Mouse (Mus musculus) embryonic fibroblast, embryonic 13.5 days (primary cell): Measurements from ENCODE around the gene Gm5108. TPM values are rescaled to one million over a fixed set of nuclear protein-coding genes. Genes with fewer than 3 reads are reported as not detected.
A peak's percentile ranks its signal among the peaks of the same experiment; 100 is the strongest.

Experiments
- H3K27ac ChIP-seq: 2 replicates; pipeline ENCODE4 v1.5.1; 2012; ENCODE audit warnings: low read length, control low read depth, inconsistent platforms; ENCODE audit not compliant: insufficient read depth
- H3K4me1 ChIP-seq: 2 replicates; pipeline ENCODE4 v1.6.1; 2011; ENCODE audit warnings: low read length; ENCODE audit not compliant: control insufficient read depth, insufficient read depth
- H3K4me3 ChIP-seq: 2 replicates; pipeline ENCODE4 v1.5.1; 2011; ENCODE audit warnings: mild to moderate bottlenecking, control low read depth, low read length; ENCODE audit not compliant: insufficient read depth
- CTCF ChIP-seq: IDR thresholded peaks from 2 replicates; pipeline ENCODE4 v1.5.1; 2011; ENCODE audit warnings: mild to moderate bottlenecking, control low read depth, low read length, moderate library complexity, borderline replicate concordance; ENCODE audit not compliant: insufficient read depth
- POLR2A ChIP-seq: IDR thresholded peaks from 2 replicates; pipeline ENCODE4 v1.6.1; 2011; ENCODE audit warnings: low read depth, mild to moderate bottlenecking, control low read depth, low read length, moderate library complexity
- polyA plus RNA-seq: library from polyadenylated mRNA; stranded (reverse); fragments of >200 nt; gene quantifications from 2 replicates; pipeline ENCODE4 v1.2.4, GENCODE M21; 2011; ENCODE audit warnings: low read depth; ENCODE audit not compliant: missing spikeins, insufficient read length

Gm5108 gene
- polyA plus RNA-seq, 1 experiment, result not detected

GRCm38 (mm10) chr5:68011569-68011968 is 70.1 kb downstream of the Gm5108 start:
- TF ChIP-seq CTCF, result no peak
- no peak for TF ChIP-seq POLR2A
- no peak overlapping the region for H3K27ac ChIP-seq
- no peak overlapping the region for H3K4me3 ChIP-seq
- H3K4me1 ChIP-seq, result no peaks in the 10 kb centered on the region

GRCm38 (mm10) chr5:68012618-68013017 is 71.1 kb downstream of the Gm5108 start:
- Histone ChIP-seq H3K4me3 (no peak overlapping the region), H3K27ac (no peak overlapping the region), H3K4me1 (no peaks in the 10 kb centered on the region)
- no peak for TF ChIP-seq POLR2A
- TF ChIP-seq CTCF, result peak; percentile 63

DNA sequence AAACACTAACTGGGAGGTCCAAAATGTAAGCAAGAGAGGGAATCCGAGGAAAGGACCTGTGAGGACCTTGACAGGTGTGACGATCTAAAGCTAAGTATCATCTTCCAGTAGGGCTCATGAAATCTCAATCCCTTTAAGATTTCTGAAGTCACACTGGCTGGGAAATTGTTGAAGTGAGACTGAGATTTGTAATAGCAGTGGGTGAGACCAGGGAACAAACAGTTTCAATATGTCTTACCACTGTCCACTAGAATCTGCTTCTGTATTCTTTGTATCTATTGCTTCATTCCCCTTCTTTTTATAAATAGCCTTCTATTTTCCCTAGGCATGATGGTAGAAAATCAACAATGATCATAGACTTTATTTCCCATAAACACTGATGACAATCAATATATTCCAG is 79.4 kb downstream of the Gm5108 start:
- Histone ChIP-seq H3K4me1 (no peaks in the 10 kb centered on the region), H3K27ac (no peak overlapping the region), H3K4me3 (no peak overlapping the region)
- TF ChIP-seq CTCF (no peak), POLR2A (no peak)

Other genes with a start within 250 kb of the Gm5108 start
- gene Atp8a1, start 94.2 kb upstream of the Gm5108 start, polyA plus RNA-seq, result 2.8 and 7.0 TPM in 2 replicates
- not detected in 2 replicates for gene Gm21905, start 4.8 kb downstream of the Gm5108 start, polyA plus RNA-seq
- not detected in 2 replicates for gene Grxcr1, start 90.2 kb downstream of the Gm5108 start, polyA plus RNA-seq